ENCODE assay signal across 17 mouse cellular contexts in the genomic region with DNA sequence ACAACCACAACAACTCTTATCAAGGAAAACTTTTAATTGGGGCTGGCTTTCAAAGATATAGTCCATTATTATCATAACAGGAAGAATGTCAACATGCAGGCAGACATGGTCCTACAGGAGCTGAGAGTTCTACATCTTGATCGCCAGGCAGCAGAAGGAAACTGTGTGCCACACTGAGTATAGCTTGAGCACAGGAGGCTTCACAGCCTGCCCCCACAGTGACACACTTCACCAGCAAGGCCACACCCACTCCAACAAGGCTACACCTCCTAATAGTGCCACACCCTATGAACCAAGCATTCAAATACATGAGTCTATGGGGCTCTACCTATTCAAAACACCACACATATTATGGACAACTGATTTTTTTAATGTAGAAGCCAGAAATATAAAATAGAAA.
"Had no signal": no experiment of that assay in that cellular context is flagged by ENCODE, and none has a peak within 500 bp of the region (broad histone marks: within the 10 kb centered on the region; RNA-seq: fewer than 3 reads in every experiment).

No protein-coding gene starts in this region.

- H3K27me3 ChIP-seq: midbrain, embryonic 13.5 days; stomach, embryonic 15.5 days had no signal

- H3K27ac ChIP-seq: layer of hippocampus, adult 2 months; left cerebral cortex, adult 2 months; liver, embryonic 14.5 days; midbrain, embryonic 10.5 days; midbrain, embryonic 13.5 days; stomach, embryonic 15.5 days had no signal

- H3K9ac ChIP-seq: liver, embryonic 14.5 days; midbrain, embryonic 13.5 days; stomach, embryonic 15.5 days had no signal

- H3K36me3 ChIP-seq: stomach, embryonic 15.5 days had no signal

- H3K4me3 ChIP-seq: layer of hippocampus, adult 2 months; left cerebral cortex, adult 2 months; midbrain, embryonic 10.5 days; midbrain, embryonic 13.5 days; myocyte; stomach, embryonic 15.5 days had no signal

- H3K4me1 ChIP-seq: stomach, embryonic 15.5 days had no signal

- ATAC-seq: intestine, embryonic 16.5 days; midbrain, embryonic 13.5 days; midbrain, embryonic 16.5 days had no signal

- H3K4me2 ChIP-seq: midbrain, embryonic 13.5 days; stomach, embryonic 15.5 days had no signal

- DNase-seq: kidney, adult 18-20 months; kidney, adult 9 months; kidney, postnatal 25 days; layer of hippocampus, postnatal 36 days; lung, adult 2 months; lung, postnatal 14 days; lung, postnatal 4 days; thymus, postnatal 25 days had no signal
